ENCODE assay signal across 11 mouse cellular contexts in genomic region chr19:5512091-5513004, GRCm38 (mm10). TPM values are rescaled to one million over a fixed set of nuclear protein-coding genes. Genes with fewer than 3 reads are reported as not detected.
DNase-seq lines count a peak whose midpoint lies in the region; ATAC-seq and TF ChIP-seq lines count a peak whose summit lies in the region.
"Had no signal": no experiment of that assay in that cellular context is flagged by ENCODE, and none has a peak within 500 bp of the region (broad histone marks: within the 10 kb centered on the region; RNA-seq: fewer than 3 reads in every experiment).

No protein-coding gene starts in this region.

- H3K9ac ChIP-seq in kidney, postnatal 0 days (ENCODE audit: low read depth, low read length) = no peak overlapping the region
- no peak overlapping the region for H3K9ac ChIP-seq in kidney, embryonic 14.5 days (ENCODE audit: low read depth, low read length)
- no peak overlapping the region for H3K9ac ChIP-seq in intestine, postnatal 0 days (ENCODE audit: low read depth, low read length)
- H3K9ac ChIP-seq: neural tube, embryonic 12.5 days had no signal

- H3K27ac ChIP-seq in kidney, postnatal 0 days = 0 out of 2 replicates have a peak overlapping the region, but pooled peaks have one; percentile 14
- H3K27ac ChIP-seq in kidney, embryonic 14.5 days (ENCODE audit: low read depth, low read length) = no peak overlapping the region
- H3K27ac ChIP-seq in intestine, postnatal 0 days (ENCODE audit: low read depth, low read length) = no peak overlapping the region
- H3K27ac ChIP-seq in embryonic facial prominence, embryonic 10.5 days (replicated peaks) = no peak overlapping the region
- H3K27ac ChIP-seq: forebrain, embryonic 10.5 days; neural tube, embryonic 12.5 days had no signal

- no peak for TF ChIP-seq CTCF in kidney, postnatal 0 days (IDR thresholded peaks at IDR 0.05; ENCODE audit: low read depth)
- no peak for TF ChIP-seq CTCF in intestine, postnatal 0 days (IDR thresholded peaks at IDR 0.05; ENCODE audit: low read depth)

- H3K27me3 ChIP-seq in kidney, postnatal 0 days (ENCODE audit: insufficient read depth, low read length) = no peaks in the 10 kb centered on the region
- no peaks in the 10 kb centered on the region for H3K27me3 ChIP-seq in kidney, embryonic 14.5 days (ENCODE audit: control insufficient read depth, insufficient read depth, low read length)
- H3K27me3 ChIP-seq in intestine, postnatal 0 days (replicated peaks; ENCODE audit: control insufficient read depth, insufficient read depth, low read length) = no peaks in the 10 kb centered on the region
- no peaks in the 10 kb centered on the region for H3K27me3 ChIP-seq in embryonic facial prominence, embryonic 10.5 days (replicated peaks; ENCODE audit: low read depth, poor library complexity, severe bottlenecking)
- H3K27me3 ChIP-seq: neural tube, embryonic 12.5 days had no signal

- H3K4me3 ChIP-seq in kidney, postnatal 0 days (replicated peaks; ENCODE audit: low read depth, low read length) = no peak overlapping the region
- H3K4me3 ChIP-seq in kidney, embryonic 14.5 days (ENCODE audit: low read length) = no peak overlapping the region
- no peak overlapping the region for H3K4me3 ChIP-seq in intestine, postnatal 0 days (ENCODE audit: low read depth, low read length)
- H3K4me3 ChIP-seq in embryonic facial prominence, embryonic 10.5 days = no peak overlapping the region

- 69% methylated on average over 12 of the region's 12 CpGs for WGBS in kidney, postnatal 0 days
- 78% methylated on average over 12 of the region's 12 CpGs for WGBS in kidney, embryonic 14.5 days
- 68% methylated on average over 12 of the region's 12 CpGs for WGBS in intestine, postnatal 0 days
- 86% methylated on average over 12 of the region's 12 CpGs for WGBS in embryonic facial prominence, embryonic 10.5 days

- H3K9me3 ChIP-seq in kidney, postnatal 0 days (replicated peaks; ENCODE audit: low read length) = no peaks in the 10 kb centered on the region
- H3K9me3 ChIP-seq in kidney, embryonic 14.5 days (ENCODE audit: control insufficient read depth, low read length) = peaks cover 9% of the 10 kb centered on the region; the same call in 1 of the 2 replicates
- H3K9me3 ChIP-seq in intestine, postnatal 0 days (ENCODE audit: control insufficient read depth) = no peaks in the 10 kb centered on the region
- H3K9me3 ChIP-seq in embryonic facial prominence, embryonic 10.5 days = no peaks in the 10 kb centered on the region
- H3K9me3 ChIP-seq: neural tube, embryonic 12.5 days had no signal

- no peak for ATAC-seq in kidney, postnatal 0 days (replicated peaks; ENCODE audit: low FRiP score, low read depth)
- ATAC-seq in kidney, embryonic 14.5 days (ENCODE audit: low FRiP score, low TSS enrichment) = no peak
- no peak for ATAC-seq in intestine, postnatal 0 days

- DNase-seq in kidney, postnatal 0 days (ENCODE audit: low spot score) = no peak
- peak; percentile 95 for DNase-seq in MEL-GATA-1-ER (ENCODE audit: extremely low read depth, low read depth)
- peak; percentile 21 to 32 for DNase-seq in natural killer cell, adult 2 months (ENCODE audit: low spot score in 2 of 2)
- no peak for DNase-seq in embryonic facial prominence, embryonic 10.5 days (ENCODE audit: low spot score)
- DNase-seq in thymus, postnatal 14 days = no peak
- DNase-seq: cerebellum, adult 9-11 months; thymus, adult 18-20 months had no signal

- no peaks in the 10 kb centered on the region for H3K36me3 ChIP-seq in kidney, postnatal 0 days (ENCODE audit: insufficient read depth, low read length)
- no peaks in the 10 kb centered on the region for H3K36me3 ChIP-seq in kidney, embryonic 14.5 days (ENCODE audit: control insufficient read depth, insufficient read depth, low read length)
- no peaks in the 10 kb centered on the region for H3K36me3 ChIP-seq in intestine, postnatal 0 days (ENCODE audit: control insufficient read depth, insufficient read depth)
- H3K36me3 ChIP-seq in embryonic facial prominence, embryonic 10.5 days (replicated peaks) = no peaks in the 10 kb centered on the region
- H3K36me3 ChIP-seq: forebrain, embryonic 10.5 days; neural tube, embryonic 12.5 days had no signal

- H3K4me1 ChIP-seq in kidney, postnatal 0 days (replicated peaks; ENCODE audit: insufficient read depth, low read length) = peaks cover 6% of the 10 kb centered on the region; the same call in 1 of the 2 replicates
- peaks cover 6% of the 10 kb centered on the region; the same call in 1 of the 2 replicates for H3K4me1 ChIP-seq in kidney, embryonic 14.5 days (ENCODE audit: control insufficient read depth, insufficient read depth, low read length)
- no peaks in the 10 kb centered on the region; the same call in 1 of the 2 replicates for H3K4me1 ChIP-seq in intestine, postnatal 0 days (replicated peaks; ENCODE audit: control insufficient read depth, insufficient read depth, low read length)
- H3K4me1 ChIP-seq in embryonic facial prominence, embryonic 10.5 days = peaks cover 18% of the 10 kb centered on the region

- peak overlapping the region; percentile 3; the same call in 1 of the 2 replicates for H3K4me2 ChIP-seq in kidney, postnatal 0 days (ENCODE audit: low read length)
- H3K4me2 ChIP-seq in kidney, embryonic 14.5 days (replicated peaks; ENCODE audit: low read depth, low read length) = no peak overlapping the region
- H3K4me2 ChIP-seq in intestine, postnatal 0 days (replicated peaks; ENCODE audit: low read depth) = peak overlapping the region; percentile 81; the same call in 1 of the 2 replicates

RNA-seq across cellular contexts. Expression of gene Snx32, which starts 2.0 kb away (rescaled TPM):
- polyA plus RNA-seq in kidney, postnatal 0 days (2015; fragmentation: Nextera tagmentation; extraction: Ambion mirVana) = 7.6 and 8.0 TPM in 2 replicates
- 5.7 and 6.5 TPM in 2 replicates for polyA plus RNA-seq in kidney, embryonic 14.5 days (2014; fragmentation: Nextera tagmentation; extraction: Ambion mirVana)
- polyA plus RNA-seq in intestine, postnatal 0 days (2015; fragmentation: Nextera tagmentation; extraction: Ambion mirVana) = 3.8 and 4.5 TPM in 2 replicates
- 6.3 and 8.4 TPM in 2 replicates for polyA plus RNA-seq in embryonic facial prominence, embryonic 10.5 days (2016; fragmentation: Nextera tagmentation; extraction: Ambion mirVana)

RNA-seq across cellular contexts. Expression of gene 1700020D05Rik, which starts 8.8 kb away (rescaled TPM):
- polyA plus RNA-seq in kidney, postnatal 0 days (2015; fragmentation: Nextera tagmentation; extraction: Ambion mirVana) = 0.13 TPM in 1 of 2 replicates, not detected in the other
- polyA plus RNA-seq in kidney, embryonic 14.5 days (2014; fragmentation: Nextera tagmentation; extraction: Ambion mirVana) = 0.19 TPM in 1 of 2 replicates, not detected in the other
- polyA plus RNA-seq in intestine, postnatal 0 days (2015; fragmentation: Nextera tagmentation; extraction: Ambion mirVana) = not detected in 2 replicates
- polyA plus RNA-seq in embryonic facial prominence, embryonic 10.5 days (2016; fragmentation: Nextera tagmentation; extraction: Ambion mirVana) = not detected in 2 replicates
- polyA plus RNA-seq: forebrain, embryonic 10.5 days had no signal

RNA-seq across cellular contexts. Expression of gene Cfl1, which starts 22.1 kb away (rescaled TPM):
- polyA plus RNA-seq in kidney, postnatal 0 days (2015; fragmentation: Nextera tagmentation; extraction: Ambion mirVana) = 2,170 and 2,281 TPM in 2 replicates
- 3,114 and 3,144 TPM in 2 replicates for polyA plus RNA-seq in kidney, embryonic 14.5 days (2014; fragmentation: Nextera tagmentation; extraction: Ambion mirVana)
- 1,685 and 1,786 TPM in 2 replicates for polyA plus RNA-seq in intestine, postnatal 0 days (2015; fragmentation: Nextera tagmentation; extraction: Ambion mirVana)
- 3,028 and 3,069 TPM in 2 replicates for polyA plus RNA-seq in embryonic facial prominence, embryonic 10.5 days (2016; fragmentation: Nextera tagmentation; extraction: Ambion mirVana)

RNA-seq across cellular contexts. Expression of gene Mus81, which starts 24.1 kb away (rescaled TPM):
- polyA plus RNA-seq in kidney, postnatal 0 days (2015; fragmentation: Nextera tagmentation; extraction: Ambion mirVana) = 31.3 and 31.8 TPM in 2 replicates
- 36.2 and 42.2 TPM in 2 replicates for polyA plus RNA-seq in kidney, embryonic 14.5 days (2014; fragmentation: Nextera tagmentation; extraction: Ambion mirVana)
- 12.4 and 14.4 TPM in 2 replicates for polyA plus RNA-seq in intestine, postnatal 0 days (2015; fragmentation: Nextera tagmentation; extraction: Ambion mirVana)
- 41.1 and 45.1 TPM in 2 replicates for polyA plus RNA-seq in embryonic facial prominence, embryonic 10.5 days (2016; fragmentation: Nextera tagmentation; extraction: Ambion mirVana)

RNA-seq across cellular contexts. Expression of gene Efemp2, which starts 38.6 kb away (rescaled TPM):
- polyA plus RNA-seq in kidney, postnatal 0 days (2015; fragmentation: Nextera tagmentation; extraction: Ambion mirVana) = 126 and 140 TPM in 2 replicates
- 109 and 139 TPM in 2 replicates for polyA plus RNA-seq in kidney, embryonic 14.5 days (2014; fragmentation: Nextera tagmentation; extraction: Ambion mirVana)
- polyA plus RNA-seq in intestine, postnatal 0 days (2015; fragmentation: Nextera tagmentation; extraction: Ambion mirVana) = 39.4 and 40.7 TPM in 2 replicates
- polyA plus RNA-seq in embryonic facial prominence, embryonic 10.5 days (2016; fragmentation: Nextera tagmentation; extraction: Ambion mirVana) = 75.8 and 80.6 TPM in 2 replicates

Comparison
In these comparisons a context has a peak if more than half of its experiments do, and no peak if none do; other contexts are left out.
1. DNase-seq: peak in MEL-GATA-1-ER (single experiment) and natural killer cell, adult 2 months (2 of 2); none in kidney, postnatal 0 days (single experiment), embryonic facial prominence, embryonic 10.5 days (single experiment) and thymus, postnatal 14 days (single experiment).